Mouse (Mus musculus) liver, postnatal 0 days (tissue): ENCODE measurements at regions not wholly inside any gene's neighbourhood (a gene's known extent, or its start where the extent isn't known, plus 50 kb on each side); places are given as distances from the start of the nearest gene placed in this dataset.

Source experiments
- ATAC-seq: fragments of 200-750 bp; cut with Nextera tagmentation; 2 replicates; pipeline ENCODE4 v1.8.0; 2017; ENCODE audit warnings: mild to moderate bottlenecking, moderate library complexity
- DNase-seq: peaks from one replicate; pipeline ENCODE4 v3.0.0-alpha.2; 2016
- H3K27ac ChIP-seq: fragments of 300-500 bp; sonication (generic); 2 replicates; pipeline ENCODE4 v1.5.1; 2014; ENCODE audit warnings: antibody characterized with exemption, moderate library complexity, mild to moderate bottlenecking, low read depth
- H3K27me3 ChIP-seq: fragments of 300-500 bp; sonication (generic); 2 replicates; pipeline ENCODE4 v1.6.1; 2014; ENCODE audit warnings: low read length, control low read depth, mixed read lengths; ENCODE audit not compliant: insufficient read depth
- H3K36me3 ChIP-seq: fragments of 300-500 bp; sonication (generic); replicated peaks from 2 replicates; pipeline ENCODE4 v1.6.1; 2014; ENCODE audit warnings: mild to moderate bottlenecking, control low read depth, low read length, moderate library complexity, mixed read lengths; ENCODE audit not compliant: insufficient read depth
- H3K4me1 ChIP-seq: fragments of 300-500 bp; sonication (generic); 2 replicates; pipeline ENCODE4 v1.6.1; 2014; ENCODE audit warnings: antibody characterized with exemption, mild to moderate bottlenecking, control low read depth; ENCODE audit not compliant: insufficient read depth
- H3K4me2 ChIP-seq: fragments of 300-500 bp; sonication (generic); 2 replicates; pipeline ENCODE4 v1.6.1; 2014; ENCODE audit warnings: low read depth, mild to moderate bottlenecking, low read length, moderate library complexity, mixed read lengths
- H3K4me3 ChIP-seq: fragments of 300-500 bp; sonication (generic); 2 replicates; pipeline ENCODE4 v1.5.1; 2014; ENCODE audit warnings: low read depth, low read length
- H3K9ac ChIP-seq: fragments of 300-500 bp; sonication (generic); replicated peaks from 2 replicates; pipeline ENCODE4 v1.6.1; 2014; ENCODE audit warnings: mild to moderate bottlenecking, moderate library complexity
- H3K9me3 ChIP-seq: fragments of 300-500 bp; sonication (generic); 2 replicates; pipeline ENCODE4 v1.6.1; 2016; ENCODE audit warnings: mild to moderate bottlenecking, control low read depth, low read length, mixed read lengths
- CTCF ChIP-seq: sonication (generic); IDR thresholded peaks from 2 replicates; pipeline ENCODE4 v1.5.1; 2016; ENCODE audit warnings: antibody characterized with exemption, low read depth
- EP300 ChIP-seq: IDR thresholded peaks from 2 replicates; pipeline ENCODE4 v1.6.1; 2016; ENCODE audit warnings: antibody characterized with exemption, low read depth, mild to moderate bottlenecking
- WGBS: fragments of 180-500 bp; shearing (Covaris S2); extraction: QIAGEN DNeasy Blood & Tissue Kit; methylation state at CpG from one replicate; pipeline ENCODE4 v1.1.7; 2014; ENCODE audit not compliant: insufficient replicate concordance; 5-methylcytosine and 5-hydroxymethylcytosine counted together

DNA sequence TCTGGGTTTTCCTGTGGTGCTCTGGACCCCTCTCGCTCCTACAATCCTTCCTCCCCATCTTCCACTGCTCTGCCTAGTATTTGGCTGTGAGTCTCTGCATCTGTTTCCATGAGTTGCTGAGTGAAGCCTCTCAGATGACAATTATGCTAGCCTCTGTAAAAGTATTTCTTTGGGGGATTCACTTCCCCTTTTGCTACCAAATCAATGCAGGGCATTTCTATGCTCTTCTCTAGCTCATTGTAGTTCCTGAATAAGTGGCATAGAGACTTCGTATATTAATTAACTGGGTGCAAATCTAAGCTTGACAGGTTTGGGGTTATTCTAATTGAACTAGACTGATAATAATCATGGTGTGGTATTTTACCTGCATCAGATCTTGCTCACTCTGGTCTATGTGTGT lies 260.4 kb upstream of the P2ry1 start:
- TF ChIP-seq EP300 (no peak), CTCF (no peak)
- Histone ChIP-seq H3K4me3 (no peak overlapping the region), H3K4me1 (no peaks in the 10 kb centered on the region), H3K4me2 (no peak overlapping the region), H3K27ac (no peak overlapping the region), H3K9ac (no peak overlapping the region), H3K27me3 (no peaks in the 10 kb centered on the region), H3K36me3 (no peaks in the 10 kb centered on the region), H3K9me3 (no peaks in the 10 kb centered on the region)
- DNase-seq (no peak), ATAC-seq (no peak)
- 75% methylated on average over 2 of the region's 2 CpGs for WGBS

- ATAC-seq = no peak; the same call in 1 of the 2 replicates
- H3K4me1 ChIP-seq = no peaks in the 10 kb centered on the region
- H3K27me3 ChIP-seq = no peaks in the 10 kb centered on the region
- H3K27ac ChIP-seq = no peak overlapping the region
- WGBS = 73% methylated on average over 1 of the region's 1 CpGs
- H3K9ac ChIP-seq = no peak overlapping the region
- no peak overlapping the region for H3K4me3 ChIP-seq
- no peak for TF ChIP-seq EP300
- TF ChIP-seq CTCF = no peak
- no peak for DNase-seq
- no peaks in the 10 kb centered on the region for H3K36me3 ChIP-seq
- H3K4me2 ChIP-seq = no peak overlapping the region
- H3K9me3 ChIP-seq = no peaks in the 10 kb centered on the region
These were observed 257.5 kb upstream of the P2ry1 start for GRCm38 (mm10) chr3:60745075-60745474.

GRCm38 (mm10) chr3:60758568-60758967 lies 244.0 kb upstream of the P2ry1 start:
- Histone ChIP-seq H3K27me3 (no peaks in the 10 kb centered on the region), H3K27ac (no peak overlapping the region), H3K9me3 (no peaks in the 10 kb centered on the region), H3K4me2 (no peak overlapping the region), H3K36me3 (no peaks in the 10 kb centered on the region), H3K4me3 (no peak overlapping the region), H3K4me1 (no peaks in the 10 kb centered on the region), H3K9ac (no peak overlapping the region)
- TF ChIP-seq EP300 (no peak), CTCF (no peak)
- DNase-seq = no peak
- no peak for ATAC-seq
- 83% methylated on average over 2 of the region's 2 CpGs for WGBS

DNA sequence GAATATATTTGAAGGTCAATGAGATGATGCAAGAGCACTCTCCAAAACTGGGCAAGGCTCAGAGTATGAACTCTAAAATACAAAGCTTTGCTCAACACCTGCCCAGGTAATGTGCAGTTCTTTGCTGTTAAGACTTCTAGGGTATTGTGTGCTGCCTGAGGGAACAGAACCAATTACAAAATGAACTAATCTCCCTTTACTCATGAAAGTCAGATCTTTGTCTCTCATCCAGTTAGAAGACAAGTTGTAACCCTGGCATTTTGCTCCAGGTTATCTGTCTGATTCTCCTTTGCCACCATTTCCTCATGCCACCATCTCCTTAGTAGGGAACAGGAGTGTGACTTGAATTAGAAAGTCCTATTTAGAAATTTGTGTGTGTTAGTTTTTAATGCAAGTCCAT lies 243.5 kb upstream of the P2ry1 start:
- DNase-seq (no peak), ATAC-seq (no peak)
- Histone ChIP-seq H3K9ac (no peak overlapping the region), H3K4me1 (no peaks in the 10 kb centered on the region), H3K4me2 (no peak overlapping the region), H3K4me3 (no peak overlapping the region), H3K27ac (no peak overlapping the region), H3K27me3 (no peaks in the 10 kb centered on the region), H3K9me3 (no peaks in the 10 kb centered on the region), H3K36me3 (no peaks in the 10 kb centered on the region)
- no peak for TF ChIP-seq CTCF
- TF ChIP-seq EP300 = no peak

DNA sequence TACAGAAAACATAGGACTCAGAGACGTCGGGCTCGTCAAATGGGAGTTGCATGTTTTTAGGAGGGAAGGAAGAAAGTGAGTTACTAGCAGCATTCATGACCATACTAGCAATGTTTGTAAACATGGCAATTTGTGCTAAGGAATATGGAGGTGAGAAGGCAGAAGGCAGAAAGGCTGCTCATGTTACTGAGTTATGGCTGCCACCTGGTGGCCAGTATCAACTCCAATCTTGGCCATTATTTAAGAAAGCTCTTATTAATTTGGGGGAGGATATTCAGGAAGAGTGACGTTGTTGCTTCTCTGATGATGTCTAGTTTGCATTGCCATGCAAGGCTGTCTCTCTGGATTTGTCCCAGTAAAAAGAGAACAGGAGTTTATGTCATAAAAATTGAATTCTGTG lies 239.7 kb upstream of the P2ry1 start:
- DNase-seq (peak; percentile 55), ATAC-seq (no peak)
- TF ChIP-seq CTCF = peak; percentile 86
- TF ChIP-seq EP300 = no peak
- Histone ChIP-seq H3K27me3 (no peaks in the 10 kb centered on the region), H3K36me3 (no peaks in the 10 kb centered on the region), H3K27ac (no peak overlapping the region), H3K9me3 (no peaks in the 10 kb centered on the region), H3K9ac (no peak overlapping the region), H3K4me1 (no peaks in the 10 kb centered on the region), H3K4me3 (no peak overlapping the region), H3K4me2 (no peak overlapping the region)
- 53% methylated on average over 4 of the region's 4 CpGs for WGBS

GRCm38 (mm10) chr3:60765079-60765478 lies 237.5 kb upstream of the P2ry1 start:
- no peak for DNase-seq
- Histone ChIP-seq H3K9ac (no peak overlapping the region), H3K27ac (no peak overlapping the region), H3K4me2 (no peak overlapping the region), H3K9me3 (no peaks in the 10 kb centered on the region), H3K27me3 (no peaks in the 10 kb centered on the region), H3K36me3 (no peaks in the 10 kb centered on the region), H3K4me1 (no peaks in the 10 kb centered on the region), H3K4me3 (no peak overlapping the region)
- ATAC-seq = no peak
- no peak for TF ChIP-seq EP300
- peak; percentile 33 for TF ChIP-seq CTCF
- WGBS = 55% methylated on average over 4 of the region's 4 CpGs

DNA sequence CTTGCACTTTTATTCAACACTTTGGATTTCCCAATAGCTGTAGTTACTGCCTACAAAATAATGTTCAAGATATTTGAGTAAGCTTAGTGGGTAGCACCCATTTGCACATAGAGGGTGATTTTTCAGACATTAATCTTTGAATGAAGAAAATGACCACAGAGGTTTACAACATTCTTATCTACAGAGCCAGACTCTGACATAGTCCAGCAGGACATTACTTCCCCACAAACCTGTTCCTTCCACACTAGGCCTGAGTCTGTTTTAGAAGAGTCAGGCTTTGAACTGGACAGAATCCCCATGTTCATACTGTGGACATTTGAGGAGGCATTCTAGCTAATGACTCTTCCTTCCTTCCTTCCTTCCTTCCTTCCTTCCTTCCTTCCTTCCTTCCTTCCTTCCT lies 233.6 kb upstream of the P2ry1 start:
- no peaks in the 10 kb centered on the region for H3K27me3 ChIP-seq
- ATAC-seq (no peak), DNase-seq (no peak)
- TF ChIP-seq CTCF (no peak), EP300 (no peak)
- no peak overlapping the region for H3K27ac ChIP-seq
- no peaks in the 10 kb centered on the region for H3K4me1 ChIP-seq
- H3K9ac ChIP-seq = no peak overlapping the region
- H3K9me3 ChIP-seq = no peaks in the 10 kb centered on the region
- H3K36me3 ChIP-seq = no peaks in the 10 kb centered on the region
- no peak overlapping the region for H3K4me3 ChIP-seq
- H3K4me2 ChIP-seq = no peak overlapping the region
